Mouse (Mus musculus) liver, embryonic 14.5 days (tissue): ENCODE measurements at regions not wholly inside any gene's neighbourhood (a gene's known extent, or its start where the extent isn't known, plus 50 kb on each side); places are given as distances from the start of the nearest gene placed in this dataset.

Source experiments
- CTCF ChIP-seq: IDR thresholded peaks from 2 replicates; pipeline ENCODE4 v1.5.1; 2016; ENCODE audit warnings: antibody characterized with exemption, low read depth, control low read depth
- EP300 ChIP-seq: IDR thresholded peaks from 2 replicates; pipeline ENCODE4 v1.6.1; 2016; ENCODE audit warnings: antibody characterized with exemption, low read depth

DNA sequence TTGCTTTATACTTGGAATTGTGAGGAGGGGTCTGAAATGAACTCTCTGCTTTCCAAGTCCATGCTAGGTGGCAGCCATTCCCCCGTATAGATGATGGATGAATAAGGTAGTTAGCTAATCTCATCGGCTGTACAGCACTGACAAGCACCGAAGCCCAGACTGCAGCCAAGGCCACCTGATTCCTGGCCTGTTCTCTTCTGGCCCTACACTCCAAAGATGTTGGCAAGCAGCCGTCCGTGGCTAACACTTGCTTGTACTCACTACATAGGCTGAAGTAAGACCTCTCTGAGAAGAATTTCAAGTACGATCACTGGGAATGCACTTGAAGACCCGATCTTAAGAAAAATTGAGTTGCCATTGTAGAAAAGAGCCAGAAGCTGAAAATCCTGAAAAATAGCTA lies 427.2 kb upstream of the Gcfc2 start:
- TF ChIP-seq CTCF, result no peak
- TF ChIP-seq EP300, result no peak
